Mouse (Mus musculus) heart, embryonic 10.5 days (tissue): ENCODE measurements at regions not wholly inside any gene's neighbourhood (a gene's known extent, or its start where the extent isn't known, plus 50 kb on each side); places are given as distances from the start of the nearest gene placed in this dataset.
A peak's percentile ranks its signal among the peaks of the same experiment; 100 is the strongest.

ENCODE experiments used
- DNase-seq: peaks from one replicate; pipeline ENCODE4 v3.0.0-alpha.2; 2017; ENCODE audit warnings: low spot score
- H3K27ac ChIP-seq: fragments of 300-500 bp; sonication (generic); 2 replicates; pipeline ENCODE4 v1.5.1; 2016; ENCODE audit warnings: mild to moderate bottlenecking
- H3K27me3 ChIP-seq: fragments of 300-500 bp; sonication (generic); 2 replicates; pipeline ENCODE4 v1.6.1; 2016; ENCODE audit warnings: mild to moderate bottlenecking; ENCODE audit not compliant: poor library complexity, insufficient read depth, severe bottlenecking
- H3K36me3 ChIP-seq: fragments of 300-500 bp; sonication (generic); 2 replicates; pipeline ENCODE4 v1.6.1; 2016; ENCODE audit warnings: mild to moderate bottlenecking, moderate library complexity
- H3K4me1 ChIP-seq: fragments of 300-500 bp; sonication (generic); 2 replicates; pipeline ENCODE4 v1.6.1; 2016; ENCODE audit warnings: mild to moderate bottlenecking
- H3K4me3 ChIP-seq: fragments of 300-500 bp; sonication (generic); 2 replicates; pipeline ENCODE4 v1.5.1; 2016; ENCODE audit warnings: mild to moderate bottlenecking, moderate library complexity
- H3K9me3 ChIP-seq: fragments of 300-500 bp; sonication (generic); 2 replicates; pipeline ENCODE4 v1.6.1; 2016; ENCODE audit warnings: mild to moderate bottlenecking, moderate library complexity
- WGBS: fragments of 180-500 bp; shearing (Covaris S2); methylation state at CpG from one replicate; pipeline ENCODE4 v1.1.7; 2016; 5-methylcytosine and 5-hydroxymethylcytosine counted together

GRCm38 (mm10) chr2:50902220-50902619, 246.7 kb downstream of the Rnd3 start:
- Histone ChIP-seq H3K27ac (no peak overlapping the region), H3K4me3 (no peak overlapping the region), H3K4me1 (peaks cover 9% of the 10 kb centered on the region; the same call in 1 of the 2 replicates), H3K36me3 (no peaks in the 10 kb centered on the region), H3K27me3 (no peaks in the 10 kb centered on the region), H3K9me3 (no peaks in the 10 kb centered on the region)
- 64% methylated on average over 9 of the region's 9 CpGs for WGBS
- DNase-seq: no peak

- Histone ChIP-seq H3K36me3 (no peaks in the 10 kb centered on the region), H3K4me3 (no peak overlapping the region), H3K9me3 (no peaks in the 10 kb centered on the region), H3K27me3 (no peaks in the 10 kb centered on the region), H3K4me1 (0 out of 2 replicates have a peak, but pooled peaks cover 5% of the 10 kb centered on the region), H3K27ac (no peak overlapping the region)
- DNase-seq: no peak
- WGBS: 77% methylated on average over 5 of the region's 5 CpGs
Observed at GRCm38 (mm10) chr2:50888992-50889391, 259.9 kb downstream of the Rnd3 start.

DNA sequence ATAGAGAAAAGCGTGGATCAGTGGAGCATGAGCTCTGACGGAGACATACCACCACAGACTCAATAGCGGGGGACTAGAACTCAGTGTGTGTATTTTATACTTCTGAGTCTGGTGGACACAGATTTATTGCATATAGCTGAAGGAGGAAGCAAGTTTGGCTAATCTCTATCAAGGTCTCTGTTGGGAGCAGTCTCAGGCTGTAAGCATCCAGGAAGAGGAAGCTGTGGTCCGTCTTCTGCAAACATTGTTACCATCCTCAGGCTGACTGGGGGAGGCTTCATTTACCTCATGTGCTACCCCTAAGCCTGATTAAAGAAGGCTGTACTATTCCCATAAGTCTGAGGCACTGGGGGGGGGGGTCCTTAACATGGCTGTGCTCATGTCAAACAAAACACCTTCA, 261.0 kb downstream of the Rnd3 start:
- Histone ChIP-seq H3K36me3 (no peaks in the 10 kb centered on the region), H3K4me1 (0 out of 2 replicates have a peak, but pooled peaks cover 5% of the 10 kb centered on the region), H3K9me3 (no peaks in the 10 kb centered on the region), H3K27ac (no peak overlapping the region), H3K4me3 (no peak overlapping the region), H3K27me3 (no peaks in the 10 kb centered on the region)
- no peak for DNase-seq
- WGBS: 84% methylated on average over 4 of the region's 4 CpGs

DNA sequence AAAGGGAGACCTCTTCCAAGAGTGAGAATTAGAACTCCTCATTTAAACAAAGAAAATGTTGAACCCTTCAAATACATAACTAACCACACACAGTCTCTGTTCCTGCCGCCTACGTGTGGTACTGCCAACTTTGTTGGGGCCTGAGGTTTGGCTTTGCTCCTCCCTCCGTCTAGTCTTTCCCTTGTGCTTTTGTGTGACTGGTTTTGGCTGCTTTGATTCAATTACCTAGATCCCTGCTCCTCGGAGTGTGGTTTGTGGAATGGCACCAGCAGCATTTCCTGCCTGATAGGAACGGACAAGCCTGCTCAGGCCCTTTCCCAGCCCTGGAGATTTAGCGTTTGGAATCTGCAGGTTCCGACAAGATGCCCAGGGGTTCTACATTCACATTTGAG, 263.0 kb downstream of the Rnd3 start:
- Histone ChIP-seq H3K4me3 (no peak overlapping the region), H3K36me3 (no peaks in the 10 kb centered on the region), H3K4me1 (0 out of 2 replicates have a peak, but pooled peaks cover 5% of the 10 kb centered on the region), H3K9me3 (no peaks in the 10 kb centered on the region), H3K27me3 (no peaks in the 10 kb centered on the region), H3K27ac (no peak overlapping the region)
- WGBS: 28% methylated on average over 7 of the region's 7 CpGs
- DNase-seq: no peak

GRCm38 (mm10) chr2:50885280-50885923, 263.5 kb downstream of the Rnd3 start:
- Histone ChIP-seq H3K36me3 (no peaks in the 10 kb centered on the region), H3K27ac (no peak overlapping the region), H3K4me3 (no peak overlapping the region), H3K9me3 (no peaks in the 10 kb centered on the region), H3K4me1 (peaks cover 6% of the 10 kb centered on the region; the same call in 1 of the 2 replicates), H3K27me3 (no peaks in the 10 kb centered on the region)
- DNase-seq: no peak
- 71% methylated on average over 4 of the region's 4 CpGs for WGBS

GRCm38 (mm10) chr2:50881514-50882038, 267.3 kb downstream of the Rnd3 start:
- Histone ChIP-seq H3K27ac (no peak overlapping the region), H3K36me3 (no peaks in the 10 kb centered on the region), H3K27me3 (no peaks in the 10 kb centered on the region), H3K4me1 (peaks cover 8% of the 10 kb centered on the region; the same call in 1 of the 2 replicates), H3K9me3 (no peaks in the 10 kb centered on the region), H3K4me3 (no peak overlapping the region)
- DNase-seq: no peak
- 79% methylated on average over 4 of the region's 4 CpGs for WGBS

- Histone ChIP-seq H3K4me1 (peaks cover 4% of the 10 kb centered on the region; the same call in 1 of the 2 replicates), H3K27ac (0 out of 2 replicates have a peak overlapping the region, but pooled peaks have one; percentile 16), H3K4me3 (no peak overlapping the region), H3K9me3 (no peaks in the 10 kb centered on the region), H3K27me3 (no peaks in the 10 kb centered on the region), H3K36me3 (no peaks in the 10 kb centered on the region)
- WGBS: 53% methylated on average over 4 of the region's 4 CpGs
- no peak for DNase-seq
Observed at GRCm38 (mm10) chr2:50880806-50881205, 268.1 kb downstream of the Rnd3 start.

GRCm38 (mm10) chr2:50877716-50878115, 271.2 kb downstream of the Rnd3 start:
- Histone ChIP-seq H3K27ac (no peak overlapping the region), H3K27me3 (no peaks in the 10 kb centered on the region), H3K4me3 (no peak overlapping the region), H3K9me3 (no peaks in the 10 kb centered on the region), H3K36me3 (no peaks in the 10 kb centered on the region), H3K4me1 (peaks cover 4% of the 10 kb centered on the region; the same call in 1 of the 2 replicates)
- DNase-seq: no peak
- WGBS: 92% methylated on average over 17 of the region's 17 CpGs

GRCm38 (mm10) chr2:50875072-50875471, 273.8 kb downstream of the Rnd3 start:
- Histone ChIP-seq H3K27ac (no peak overlapping the region), H3K4me1 (no peaks in the 10 kb centered on the region), H3K4me3 (no peak overlapping the region), H3K27me3 (no peaks in the 10 kb centered on the region), H3K9me3 (no peaks in the 10 kb centered on the region; the same call in 1 of the 2 replicates), H3K36me3 (no peaks in the 10 kb centered on the region)
- no peak for DNase-seq
- 87% methylated on average over 6 of the region's 6 CpGs for WGBS

DNA sequence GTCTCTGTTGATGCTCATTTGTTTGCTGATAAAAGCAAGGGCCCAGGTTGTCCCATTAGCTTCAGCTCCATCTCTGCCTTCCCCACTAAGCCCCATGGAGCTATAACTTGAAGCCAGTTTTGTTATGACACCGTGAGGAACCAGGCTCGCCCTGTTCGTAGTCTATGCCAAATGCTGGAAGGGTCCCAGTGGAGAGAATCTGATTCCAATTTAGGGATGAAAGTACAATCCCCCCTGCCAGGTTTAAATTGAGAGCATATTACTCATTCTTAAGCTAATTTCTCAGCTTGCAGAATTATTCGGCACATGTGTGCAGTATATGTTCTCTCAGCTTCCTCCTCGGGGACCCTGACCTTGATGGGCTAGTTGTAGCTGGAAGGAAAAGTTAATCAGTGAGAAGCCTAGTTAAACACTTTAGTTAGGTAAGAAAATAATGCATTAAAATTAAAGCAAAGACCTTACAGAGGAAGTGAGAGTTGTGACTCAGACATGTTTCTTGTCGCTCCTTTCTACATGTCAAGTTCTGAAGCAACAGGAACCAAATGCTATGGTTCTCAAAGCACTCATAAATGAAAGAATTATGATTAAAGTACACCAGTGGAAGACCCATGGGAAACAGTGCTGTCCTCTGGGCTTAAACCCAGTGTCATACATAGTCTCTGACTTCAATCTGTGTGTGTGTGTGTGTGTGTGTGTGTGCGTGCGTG, 295.2 kb downstream of the Rnd3 start:
- Histone ChIP-seq H3K4me1 (no peaks in the 10 kb centered on the region), H3K27ac (no peak overlapping the region), H3K4me3 (no peak overlapping the region), H3K9me3 (no peaks in the 10 kb centered on the region), H3K36me3 (no peaks in the 10 kb centered on the region), H3K27me3 (no peaks in the 10 kb centered on the region)
- WGBS: 89% methylated on average over 8 of the region's 8 CpGs
- no peak for DNase-seq

DNA sequence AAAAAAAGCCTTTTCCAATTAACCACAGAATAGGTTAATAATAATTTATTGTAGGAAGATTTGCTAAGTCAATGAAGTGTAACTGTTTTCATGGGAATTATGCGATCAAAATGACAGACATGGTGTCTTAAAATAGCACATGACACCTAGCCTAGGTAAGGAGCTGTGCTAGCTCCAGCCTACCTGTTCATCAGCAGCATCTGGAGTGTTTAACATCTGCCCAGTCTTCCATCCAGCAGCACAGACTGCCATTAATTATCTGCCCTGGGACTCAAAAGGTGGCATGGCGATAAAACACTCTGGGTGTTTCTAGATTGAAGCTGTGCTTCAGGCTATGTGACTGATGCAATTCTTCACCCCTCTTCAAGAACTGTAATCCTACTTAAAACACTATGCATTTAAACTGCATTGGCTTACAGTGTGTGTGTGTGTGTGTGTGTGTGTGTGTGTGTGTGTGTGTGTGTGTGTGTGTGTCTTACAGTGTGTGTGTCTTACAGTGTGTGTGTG, 296.4 kb downstream of the Rnd3 start:
- Histone ChIP-seq H3K4me1 (no peaks in the 10 kb centered on the region), H3K4me3 (no peak overlapping the region), H3K36me3 (no peaks in the 10 kb centered on the region), H3K9me3 (no peaks in the 10 kb centered on the region), H3K27ac (no peak overlapping the region), H3K27me3 (no peaks in the 10 kb centered on the region)
- 91% methylated on average over 2 of the region's 2 CpGs for WGBS
- DNase-seq: no peak

- Histone ChIP-seq H3K27me3 (no peaks in the 10 kb centered on the region), H3K4me1 (no peaks in the 10 kb centered on the region)
- 64% methylated on average over 3 of the region's 3 CpGs for WGBS
Observed at GRCm38 (mm10) chr2:50850071-50850470, 298.8 kb downstream of the Rnd3 start.

GRCm38 (mm10) chr2:50841881-50842280, 307.0 kb downstream of the Rnd3 start:
- 80% methylated on average over 2 of the region's 2 CpGs for WGBS
- H3K27me3 ChIP-seq: no peaks in the 10 kb centered on the region
- no peak overlapping the region for H3K27ac ChIP-seq
- no peak for DNase-seq
- no peak overlapping the region for H3K4me3 ChIP-seq
- H3K9me3 ChIP-seq: no peaks in the 10 kb centered on the region
- no peaks in the 10 kb centered on the region for H3K4me1 ChIP-seq
- H3K36me3 ChIP-seq: no peaks in the 10 kb centered on the region

More at GRCm38 (mm10) chr2:50850071-50850470, 298.8 kb downstream of the Rnd3 start:
- Histone ChIP-seq H3K36me3 (no peaks in the 10 kb centered on the region), H3K9me3 (no peaks in the 10 kb centered on the region), H3K4me3 (no peak overlapping the region), H3K27ac (no peak overlapping the region)
- DNase-seq: no peak
